Comparison of ENCODE assay signal across 12 mouse cellular contexts in the genomic region with DNA sequence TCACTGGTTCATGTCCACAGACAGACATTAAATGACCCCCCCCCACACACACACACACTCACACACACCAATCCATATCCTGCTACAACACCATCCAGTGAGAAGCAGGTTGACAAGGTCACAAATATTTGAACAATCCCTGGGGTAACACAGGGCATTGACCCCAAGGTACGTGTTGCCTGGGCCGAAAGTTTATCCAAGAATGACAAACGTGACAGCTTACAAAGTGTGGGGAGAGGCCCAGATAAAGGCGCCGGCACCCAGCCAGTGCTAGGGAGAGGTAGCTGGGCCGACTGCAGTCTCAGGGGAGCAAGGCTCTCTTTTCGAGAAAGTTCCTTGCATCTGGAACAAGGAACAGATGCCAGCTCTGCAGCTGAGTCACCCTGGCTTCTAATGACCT.
DNase-seq lines count a peak whose midpoint lies in the region; ATAC-seq and TF ChIP-seq lines count a peak whose summit lies in the region.
"Had no signal": no experiment of that assay in that cellular context is flagged by ENCODE, and none has a peak within 500 bp of the region (broad histone marks: within the 10 kb centered on the region; RNA-seq: fewer than 3 reads in every experiment).

No protein-coding gene starts in this region.

- H3K4me2 ChIP-seq in heart, postnatal 0 days (ENCODE audit: low read depth, low read length), result no peak overlapping the region
- H3K4me2 ChIP-seq in liver, embryonic 13.5 days, result no peak overlapping the region
- no peak overlapping the region for H3K4me2 ChIP-seq in neural tube, embryonic 15.5 days

- peak; percentile 86 for ATAC-seq in heart, postnatal 0 days (ENCODE audit: insufficient read depth, low read depth)
- ATAC-seq in liver, embryonic 13.5 days (ENCODE audit: low read depth), result peak; percentile 63
- ATAC-seq in neural tube, embryonic 15.5 days (ENCODE audit: low FRiP score), result no peak

- H3K4me1 ChIP-seq in heart, postnatal 0 days (ENCODE audit: control insufficient read depth, insufficient read depth), result no peaks in the 10 kb centered on the region
- peaks cover 17% of the 10 kb centered on the region; the same call in 1 of the 2 replicates for H3K4me1 ChIP-seq in liver, embryonic 13.5 days (replicated peaks)
- no peaks in the 10 kb centered on the region for H3K4me1 ChIP-seq in neural tube, embryonic 15.5 days
- H3K4me1 ChIP-seq: embryonic facial prominence, embryonic 10.5 days had no signal

- TF ChIP-seq CTCF in heart, postnatal 0 days (IDR thresholded peaks at IDR 0.05; ENCODE audit: low read depth), result no peak

- no peak overlapping the region for H3K27ac ChIP-seq in heart, postnatal 0 days (ENCODE audit: low read depth)
- H3K27ac ChIP-seq in liver, embryonic 13.5 days, result 0 out of 2 replicates have a peak overlapping the region, but pooled peaks have one; percentile 29
- H3K27ac ChIP-seq in neural tube, embryonic 15.5 days (replicated peaks), result no peak overlapping the region
- H3K27ac ChIP-seq: embryonic facial prominence, embryonic 10.5 days had no signal

- H3K36me3 ChIP-seq in heart, postnatal 0 days (replicated peaks; ENCODE audit: control insufficient read depth, insufficient read depth, low read length), result no peaks in the 10 kb centered on the region
- no peaks in the 10 kb centered on the region for H3K36me3 ChIP-seq in liver, embryonic 13.5 days
- no peaks in the 10 kb centered on the region for H3K36me3 ChIP-seq in neural tube, embryonic 15.5 days
- H3K36me3 ChIP-seq: embryonic facial prominence, embryonic 10.5 days had no signal

- H3K9me3 ChIP-seq in heart, postnatal 0 days (replicated peaks; ENCODE audit: control insufficient read depth, low read length), result no peaks in the 10 kb centered on the region
- H3K9me3 ChIP-seq in liver, embryonic 13.5 days (replicated peaks), result no peaks in the 10 kb centered on the region
- no peaks in the 10 kb centered on the region for H3K9me3 ChIP-seq in neural tube, embryonic 15.5 days (replicated peaks)
- H3K9me3 ChIP-seq: embryonic facial prominence, embryonic 10.5 days had no signal

- 12% methylated on average over 7 of the region's 7 CpGs for WGBS in heart, postnatal 0 days
- 52% methylated on average over 7 of the region's 7 CpGs for WGBS in liver, embryonic 13.5 days (ENCODE audit: insufficient replicate concordance)
- 65% methylated on average over 7 of the region's 7 CpGs for WGBS in neural tube, embryonic 15.5 days

- 0 out of 2 replicates have a peak, but pooled peaks have one; percentile 33 for TF ChIP-seq EP300 in heart, postnatal 0 days (IDR thresholded peaks at IDR 0.05; ENCODE audit: low read depth)

- no peak overlapping the region for H3K9ac ChIP-seq in heart, postnatal 0 days (replicated peaks; ENCODE audit: low read depth, low read length)
- no peak overlapping the region for H3K9ac ChIP-seq in liver, embryonic 13.5 days
- H3K9ac ChIP-seq in neural tube, embryonic 15.5 days (replicated peaks), result no peak overlapping the region

- peak; percentile 5 for DNase-seq in NIH3T3 (ENCODE audit: low read depth)
- peak; percentile 71 for DNase-seq in adrenal gland, postnatal 10 days
- peak; percentile 50 for DNase-seq in heart, postnatal 0 days (ENCODE audit: low spot score)
- DNase-seq in liver, embryonic 13.5 days, result no peak
- DNase-seq in lung, postnatal 25 days (ENCODE audit: low spot score), result no peak
- no peak for DNase-seq in urinary bladder, adult 2 months (ENCODE audit: low spot score)
- DNase-seq in thymus, adult 18-20 months, result no peak
- DNase-seq: cerebellum, adult 18-20 months; kidney, postnatal 14 days; layer of hippocampus, postnatal 36 days had no signal

- H3K4me3 ChIP-seq in heart, postnatal 0 days (ENCODE audit: low read depth, low read length), result no peak overlapping the region
- H3K4me3 ChIP-seq in liver, embryonic 13.5 days (replicated peaks), result no peak overlapping the region
- H3K4me3 ChIP-seq in neural tube, embryonic 15.5 days (replicated peaks), result no peak overlapping the region
- H3K4me3 ChIP-seq: embryonic facial prominence, embryonic 10.5 days had no signal

- peaks cover 10% of the 10 kb centered on the region; the same call in 1 of the 2 replicates for H3K27me3 ChIP-seq in heart, postnatal 0 days (ENCODE audit: control insufficient read depth, insufficient read depth, low read length)
- H3K27me3 ChIP-seq in liver, embryonic 13.5 days, result no peaks in the 10 kb centered on the region
- H3K27me3 ChIP-seq in neural tube, embryonic 15.5 days (replicated peaks), result no peaks in the 10 kb centered on the region

Comparison
In these comparisons a context has a peak if more than half of its experiments do, and no peak if none do; other contexts are left out.
1. DNase-seq: peak in NIH3T3 (single experiment), adrenal gland, postnatal 10 days (single experiment) and heart, postnatal 0 days (single experiment); none in liver, embryonic 13.5 days (single experiment), lung, postnatal 25 days (single experiment), urinary bladder, adult 2 months (single experiment) and thymus, adult 18-20 months (0 of 2).